ENCODE assay signal across 35 mouse cellular contexts in genomic region chr6:147662610-147663009, GRCm38 (mm10).
"Had no signal": no experiment of that assay in that cellular context is flagged by ENCODE, and none has a peak within 500 bp of the region (broad histone marks: within the 10 kb centered on the region; RNA-seq: fewer than 3 reads in every experiment).

No protein-coding gene starts in this region.

- H3K27ac ChIP-seq: heart, embryonic 10.5 days; heart, embryonic 13.5 days; heart, embryonic 15.5 days; hindbrain, embryonic 10.5 days; hindbrain, embryonic 12.5 days; hindbrain, embryonic 13.5 days; hindbrain, embryonic 14.5 days; hindbrain, embryonic 15.5 days; hindbrain, postnatal 0 days; intestine, embryonic 15.5 days; kidney, embryonic 15.5 days; kidney, postnatal 0 days; layer of hippocampus, adult 2 months had no signal

- H3K4me2 ChIP-seq: heart, embryonic 11.5 days; heart, embryonic 12.5 days; heart, embryonic 13.5 days; heart, embryonic 15.5 days; hindbrain, embryonic 12.5 days; hindbrain, embryonic 13.5 days; hindbrain, embryonic 14.5 days; hindbrain, embryonic 15.5 days; intestine, embryonic 15.5 days; kidney, embryonic 15.5 days had no signal

- H3K9ac ChIP-seq: heart, embryonic 12.5 days; heart, embryonic 13.5 days; heart, embryonic 15.5 days; hindbrain, embryonic 12.5 days; hindbrain, embryonic 13.5 days; hindbrain, embryonic 14.5 days; hindbrain, embryonic 15.5 days; intestine, embryonic 15.5 days; kidney, embryonic 15.5 days had no signal

- DNase-seq: heart, postnatal 10 days; heart, postnatal 14 days; heart, postnatal 36 days; heart, postnatal 4 days; kidney, adult 11 months; kidney, adult 18-20 months; kidney, adult 2 months; kidney, adult 8-10 months; kidney, adult 9 months; kidney, postnatal 10 days; kidney, postnatal 14 days; kidney, postnatal 25 days; kidney, postnatal 36 days; kidney, postnatal 4 days; layer of hippocampus, adult 9-11 months; layer of hippocampus, postnatal 36 days had no signal

- H3K27me3 ChIP-seq: heart, embryonic 12.5 days; heart, embryonic 13.5 days; hindbrain, embryonic 12.5 days; hindbrain, embryonic 13.5 days; hindbrain, embryonic 15.5 days; intestine, embryonic 15.5 days; kidney, embryonic 15.5 days had no signal

- H3K9me3 ChIP-seq: heart, embryonic 10.5 days; heart, embryonic 12.5 days; heart, embryonic 13.5 days; heart, embryonic 15.5 days; hindbrain, embryonic 10.5 days; hindbrain, embryonic 12.5 days; hindbrain, embryonic 13.5 days; hindbrain, embryonic 15.5 days; intestine, embryonic 15.5 days; kidney, embryonic 15.5 days had no signal

- H3K36me3 ChIP-seq: heart, embryonic 10.5 days; heart, embryonic 12.5 days; heart, embryonic 13.5 days; heart, embryonic 15.5 days; hindbrain, embryonic 10.5 days; hindbrain, embryonic 12.5 days; hindbrain, embryonic 13.5 days; hindbrain, embryonic 15.5 days; intestine, embryonic 15.5 days; kidney, embryonic 15.5 days had no signal

- ATAC-seq: hindbrain, embryonic 16.5 days; hindbrain, postnatal 0 days; inflammation-experienced regulatory T-cells, adult 6 months; intestine, embryonic 15.5 days; intestine, embryonic 16.5 days; intestine, postnatal 0 days had no signal

- H3K4me3 ChIP-seq: heart, embryonic 10.5 days; heart, embryonic 12.5 days; heart, embryonic 13.5 days; heart, embryonic 15.5 days; hindbrain, embryonic 10.5 days; hindbrain, embryonic 12.5 days; hindbrain, embryonic 13.5 days; hindbrain, embryonic 15.5 days; intestine, embryonic 15.5 days; kidney, embryonic 15.5 days; layer of hippocampus, adult 2 months had no signal

- H3K4me1 ChIP-seq: heart, embryonic 12.5 days; heart, embryonic 15.5 days; hindbrain, embryonic 10.5 days; hindbrain, embryonic 12.5 days; hindbrain, embryonic 13.5 days; hindbrain, embryonic 15.5 days; intestine, embryonic 15.5 days; kidney, embryonic 15.5 days had no signal
